Mouse (Mus musculus): Measurements from ENCODE around the gene Slc6a3.

The Slc6a3 gene

GRCm38 (mm10) chr13:73536403-73536821 is at the start of gene Slc6a3:
Gene Slc6a3 (plus strand): TSS chr13:73536747.
- DNase-seq = no peak

DNA sequence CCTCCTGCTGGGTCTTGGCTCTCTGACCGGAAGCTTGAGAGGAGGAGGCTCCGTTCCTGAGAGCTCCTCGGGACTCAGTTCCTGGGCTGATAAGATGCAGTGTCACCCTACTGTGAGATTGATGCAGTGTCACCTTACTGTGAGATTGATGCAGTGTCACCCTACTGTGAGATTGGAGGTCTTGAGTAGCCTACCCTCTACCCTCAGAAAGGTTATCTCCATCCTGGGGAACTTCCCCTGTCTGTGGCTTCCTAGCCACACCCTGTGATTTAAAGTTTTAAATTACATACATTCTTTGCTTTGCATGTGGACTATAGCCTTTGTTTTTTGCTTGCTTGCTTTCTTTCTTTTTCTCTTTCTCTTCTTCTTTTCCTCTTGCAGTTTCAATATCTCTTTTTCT is 48.4 kb upstream of the Slc6a3 start:
- DNase-seq = no peak

DNA sequence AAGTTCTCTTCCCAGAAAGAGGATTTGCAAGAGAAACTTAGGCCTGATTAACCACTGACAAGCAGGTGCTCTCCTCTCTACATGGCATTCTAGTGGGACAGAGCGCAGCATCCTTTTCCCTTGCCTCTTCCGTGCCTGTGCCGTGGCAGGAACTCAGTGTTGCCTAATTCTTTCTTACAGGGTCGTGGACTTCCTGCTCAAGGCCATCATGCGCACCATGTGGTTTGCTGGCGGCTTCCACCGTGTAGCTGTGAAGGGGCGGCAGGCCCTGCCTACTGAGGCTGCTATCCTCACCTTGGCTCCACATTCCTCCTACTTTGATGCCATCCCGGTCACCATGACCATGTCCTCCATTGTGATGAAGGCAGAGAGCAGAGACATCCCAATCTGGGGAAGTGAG is 47.8 kb upstream of the Slc6a3 start:
- DNase-seq = no peak

DNA sequence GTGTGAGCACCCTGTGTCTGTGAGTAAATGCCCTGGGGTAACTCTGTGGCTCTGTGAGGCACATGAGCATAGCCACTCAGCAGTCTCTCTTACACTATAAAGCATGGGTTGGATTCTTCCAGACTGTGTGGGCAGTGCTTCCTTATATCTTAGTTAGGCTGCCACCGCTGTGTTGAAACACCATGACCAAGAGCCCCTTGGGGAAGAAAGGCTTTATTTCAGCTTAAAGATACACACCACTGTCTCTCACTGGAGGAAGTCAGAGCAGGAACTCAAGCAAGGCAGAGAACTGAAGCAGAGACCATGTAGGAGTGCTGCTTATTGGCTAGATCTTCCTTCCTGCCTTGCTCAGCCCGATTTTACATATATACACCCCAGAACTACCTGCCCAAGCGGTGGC is 46.6 kb upstream of the Slc6a3 start:
- no peak for DNase-seq

GRCm38 (mm10) chr13:73490564-73491170 is 45.9 kb upstream of the Slc6a3 start:
- peak; percentile 70 for DNase-seq

DNA sequence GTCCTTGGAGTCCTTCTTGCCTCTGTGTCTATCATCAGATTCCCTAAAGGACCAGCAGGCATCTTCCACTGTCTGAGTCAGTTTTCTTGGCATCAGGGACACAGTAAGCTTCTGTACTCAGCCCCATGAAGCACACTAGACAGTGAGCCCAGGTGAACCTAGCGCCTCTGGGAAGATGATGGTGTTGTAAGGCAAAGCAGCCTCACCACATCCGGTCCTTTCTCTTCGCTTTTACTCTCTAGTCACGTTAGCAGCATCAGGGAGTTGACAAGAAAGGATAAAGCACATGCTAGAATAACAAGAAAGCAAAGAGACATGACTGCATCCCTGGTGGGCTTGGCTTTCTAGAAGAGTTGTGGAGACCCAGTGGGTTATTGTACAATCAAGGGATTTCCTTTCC is 43.4 kb upstream of the Slc6a3 start:
- no peak for DNase-seq

- DNase-seq = no peak
These were observed 42.0 kb upstream of the Slc6a3 start for GRCm38 (mm10) chr13:73494528-73494927.

GRCm38 (mm10) chr13:73496137-73496536 is 40.4 kb upstream of the Slc6a3 start:
- no peak for DNase-seq

GRCm38 (mm10) chr13:73499893-73500604 is 36.5 kb upstream of the Slc6a3 start:
- DNase-seq = no peak

DNA sequence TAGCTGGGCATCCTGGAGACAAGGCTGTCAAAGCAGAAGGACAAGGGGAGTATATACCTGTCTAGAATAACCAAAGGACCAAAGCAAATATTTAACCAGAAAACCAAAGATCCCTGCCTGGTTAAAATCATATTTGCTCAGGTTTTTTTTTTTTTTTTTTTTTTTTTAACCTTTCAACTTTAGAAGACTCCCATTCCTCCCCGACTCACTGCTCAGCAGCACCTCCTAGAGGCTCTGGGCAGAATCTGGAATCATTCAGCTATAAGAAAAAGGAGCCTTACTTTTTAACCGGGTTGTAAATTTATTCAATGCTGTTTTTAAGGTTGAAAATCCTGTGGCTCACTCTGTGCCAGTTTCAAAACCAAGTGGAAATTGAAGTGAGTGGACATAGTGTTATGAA is 33.8 kb upstream of the Slc6a3 start:
- DNase-seq = no peak

DNA sequence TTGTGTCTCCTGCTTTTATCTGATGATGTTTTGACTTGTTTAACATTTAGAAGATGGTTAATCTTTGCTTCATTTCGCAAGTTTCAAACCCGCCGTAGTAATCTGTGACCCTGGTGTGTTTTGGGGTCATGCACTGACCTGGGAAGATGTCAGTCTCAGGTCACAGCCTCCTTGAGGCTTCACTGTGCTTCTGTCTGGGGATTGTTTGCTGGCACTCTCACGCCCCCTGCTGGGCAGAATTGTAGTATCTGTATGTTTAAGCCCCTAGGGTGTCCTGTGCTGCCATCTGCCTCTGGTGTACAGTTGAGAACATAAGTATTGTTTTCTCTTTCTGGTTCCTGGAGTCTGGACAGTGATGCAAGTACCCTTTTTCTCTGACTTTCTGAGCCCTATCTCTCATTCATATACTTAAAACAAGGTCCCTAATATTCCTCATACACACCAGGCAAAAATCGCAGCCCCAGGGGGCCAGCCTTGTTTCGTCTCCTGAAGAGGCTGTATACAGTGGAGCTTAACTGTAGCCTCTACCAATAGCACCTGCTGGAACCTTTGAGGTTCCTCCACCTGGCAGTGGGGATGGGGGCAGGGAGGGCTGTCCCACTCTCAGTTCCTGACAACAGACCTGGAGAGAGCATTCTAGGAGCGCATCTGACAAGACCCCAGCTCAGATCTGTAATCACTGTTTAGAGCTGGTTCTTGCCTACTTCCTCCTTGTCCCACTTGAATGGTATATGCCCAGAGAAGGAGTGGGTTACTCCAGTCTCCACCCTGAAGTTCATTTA is 30.7 kb upstream of the Slc6a3 start:
- peak; percentile 85 for DNase-seq

GRCm38 (mm10) chr13:73508817-73509550 is 27.6 kb upstream of the Slc6a3 start:
- DNase-seq = no peak

DNA sequence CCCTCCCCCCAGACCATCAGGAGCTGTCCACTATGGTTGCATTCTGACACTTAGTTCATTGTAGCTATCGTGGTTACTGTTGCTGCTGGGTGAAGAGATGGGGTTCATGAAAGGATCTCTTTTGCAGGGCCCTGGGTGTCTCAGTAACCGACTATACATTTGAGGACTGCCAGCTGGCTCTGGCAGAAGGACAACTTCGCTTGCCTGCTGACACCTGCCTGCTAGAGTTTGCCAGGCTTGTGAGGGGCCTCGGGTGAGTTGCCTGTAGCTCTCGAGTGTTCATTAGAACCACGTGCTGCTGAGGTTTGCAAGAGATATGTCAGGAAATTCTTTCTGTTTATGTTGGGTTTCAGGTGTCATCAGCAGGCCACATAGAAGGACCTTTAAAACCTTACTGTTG is 26.7 kb upstream of the Slc6a3 start:
- peak; percentile 32 for DNase-seq

GRCm38 (mm10) chr13:73512776-73513673 is 23.5 kb upstream of the Slc6a3 start:
- peak; percentile 76 for DNase-seq

GRCm38 (mm10) chr13:73516886-73517285 is 19.7 kb upstream of the Slc6a3 start:
- no peak for DNase-seq

DNA sequence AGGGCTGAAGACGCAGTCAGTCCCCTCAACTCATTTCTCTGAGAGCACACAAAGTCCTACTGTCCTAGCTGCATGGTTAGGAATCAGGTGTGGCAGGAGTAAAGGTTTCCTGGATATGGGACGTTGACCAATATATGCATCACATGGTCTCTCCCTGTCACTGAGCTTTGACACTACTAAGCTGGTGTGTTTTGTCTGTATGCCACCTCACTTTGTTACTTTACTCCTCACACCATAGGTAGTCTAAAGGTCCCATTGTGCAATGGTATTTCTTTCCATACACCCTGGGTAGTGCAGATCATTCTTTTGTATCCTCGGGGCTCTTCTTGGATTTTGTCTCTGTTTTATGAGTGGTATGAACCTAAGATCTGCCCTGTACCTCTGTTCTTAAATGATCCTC is 2.8 kb upstream of the Slc6a3 start:
- no peak for DNase-seq

DNA sequence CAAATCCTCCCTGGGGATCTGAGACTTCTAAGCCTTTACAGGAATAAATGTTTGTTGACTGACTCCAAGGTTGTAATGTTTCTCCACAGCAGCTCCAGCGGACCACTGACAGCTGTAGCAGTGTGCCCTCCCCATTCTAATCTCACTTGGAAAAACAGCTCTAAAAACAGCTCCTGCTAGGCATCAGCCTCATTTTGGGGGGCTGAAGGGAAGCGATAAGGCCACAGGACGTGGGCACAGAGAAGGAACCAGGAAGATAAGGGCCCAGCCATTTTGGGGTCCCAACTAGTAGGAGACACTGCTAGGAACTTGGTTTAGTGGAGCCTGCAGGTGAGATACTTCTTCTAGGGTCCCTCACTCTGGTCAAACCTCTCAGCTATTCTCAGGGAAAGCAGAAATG is 1.3 kb upstream of the Slc6a3 start:
- DNase-seq = no peak

GRCm38 (mm10) chr13:73536824-73537223 is 277 bp downstream of the Slc6a3 start:
- no peak for DNase-seq

DNA sequence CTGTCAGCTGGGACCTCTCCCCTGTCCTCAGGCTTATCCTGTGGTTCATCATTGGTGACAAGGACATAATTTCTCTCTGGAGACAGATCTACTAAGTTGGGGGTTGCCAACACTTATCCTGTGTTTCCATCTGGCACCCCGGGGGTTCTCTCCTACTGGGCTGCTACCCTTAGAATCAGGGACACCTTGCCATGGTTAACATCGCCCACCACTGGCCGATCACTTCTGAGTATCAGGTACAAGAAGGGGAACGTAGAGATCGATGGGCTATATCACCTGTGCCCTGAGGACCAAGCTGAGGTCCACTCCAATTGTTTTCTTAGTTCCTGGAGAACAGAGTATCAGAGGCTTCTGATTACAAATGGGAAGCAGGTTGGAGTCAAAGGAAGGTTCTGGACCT is 27.7 kb downstream of the Slc6a3 start:
- DNase-seq = no peak

- no peak for DNase-seq
These were observed 38.5 kb downstream of the Slc6a3 start for GRCm38 (mm10) chr13:73575051-73575450.

DNA sequence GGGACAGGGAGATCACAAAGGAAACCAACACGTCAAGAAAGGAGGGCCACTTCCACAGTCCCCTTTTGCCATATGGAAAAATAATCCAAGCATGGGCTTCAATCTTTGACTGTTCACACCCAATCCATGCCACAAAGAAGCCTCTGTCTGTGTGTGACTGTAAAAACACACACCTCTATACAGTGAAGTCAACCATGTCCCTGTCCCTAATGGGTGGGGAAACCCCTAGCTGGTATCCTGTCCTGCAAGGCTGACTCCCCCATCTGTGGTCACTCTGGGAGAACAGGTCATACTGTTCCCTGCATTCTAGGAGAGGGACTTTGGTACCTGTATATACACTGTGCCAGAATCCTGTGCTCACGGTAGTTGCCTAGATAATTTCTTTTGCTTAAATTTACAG is 40.7 kb downstream of the Slc6a3 start:
- DNase-seq = no peak

DNA sequence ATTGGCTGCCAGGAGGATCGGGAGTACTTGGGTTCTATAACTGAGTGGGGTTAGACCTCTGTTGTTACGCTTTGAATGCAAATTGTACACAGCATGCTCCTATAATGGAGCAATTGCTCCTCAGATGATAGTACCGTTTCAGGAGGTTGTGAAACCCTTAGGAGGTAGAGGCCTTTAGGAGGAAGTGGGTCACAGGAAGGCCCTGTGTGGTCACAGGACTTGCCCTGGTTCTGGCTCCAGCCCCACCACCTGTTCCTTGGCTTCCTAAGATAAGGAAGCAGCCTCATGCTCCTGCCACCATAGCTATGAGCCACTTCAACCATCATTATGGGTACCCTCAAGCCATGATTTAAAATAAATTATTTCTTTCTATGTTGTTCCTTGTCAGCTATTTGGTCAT is 54.9 kb downstream of the Slc6a3 start:
- no peak for DNase-seq

All from cerebellum, adult 8-10 months (tissue).